Mouse (Mus musculus): Measurements from ENCODE around the gene P2ry2.

GRCm38 (mm10) chr7:101005119-101005518, 7.5 kb downstream of the P2ry2 start:
- TF ChIP-seq CTCF (IDR thresholded peaks at IDR 0.05; ENCODE audit: borderline replicate concordance, insufficient read depth, low read length) (no peak), POLR2A (IDR thresholded peaks at IDR 0.05; ENCODE audit: low read depth, low read length) (no peak)
